Mouse (Mus musculus) lung, postnatal 0 days (tissue): ENCODE measurements at regions not wholly inside any gene's neighbourhood (a gene's known extent, or its start where the extent isn't known, plus 50 kb on each side); places are given as distances from the start of the nearest gene placed in this dataset.

Experiments
- CTCF ChIP-seq: IDR thresholded peaks from 2 replicates; pipeline ENCODE4 v1.5.1; 2016; ENCODE audit warnings: antibody characterized with exemption, mild to moderate bottlenecking
- EP300 ChIP-seq: IDR thresholded peaks from 2 replicates; pipeline ENCODE4 v1.6.1; 2016; ENCODE audit warnings: antibody characterized with exemption, mild to moderate bottlenecking, control low read depth

DNA sequence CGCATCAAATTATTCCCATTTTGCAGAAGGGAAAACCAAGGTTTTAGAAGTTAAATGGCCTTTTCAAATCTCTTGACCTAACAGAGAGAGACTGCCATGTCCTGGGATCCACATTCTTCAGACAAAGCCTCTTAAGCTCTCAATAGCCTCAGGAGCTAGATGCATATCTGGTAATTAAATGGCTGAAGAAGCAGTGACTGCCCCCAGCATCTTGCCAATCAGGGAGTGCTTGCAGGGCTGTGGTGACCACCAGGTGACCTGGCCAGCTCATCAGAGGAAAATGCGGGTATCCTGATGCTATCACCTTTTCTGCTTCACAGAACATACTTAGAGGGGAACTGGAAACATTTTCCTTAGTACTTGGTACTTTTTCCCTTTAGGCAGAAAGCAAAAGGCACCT is 227.2 kb downstream of the Wdr11 start:
- TF ChIP-seq CTCF (no peak), EP300 (no peak)
